Mouse (Mus musculus): Measurements from ENCODE around the gene Lgmn. TPM values are rescaled to one million over a fixed set of nuclear protein-coding genes. Genes with fewer than 3 reads are reported as not detected.

Lgmn gene
- polyA plus RNA-seq, 1 experiment from 2014 or later: 45.6 TPM

- no peaks in the 10 kb centered on the region for H3K9me3 ChIP-seq
- 87% methylated on average over 3 of the region's 3 CpGs for WGBS
- no peak for DNase-seq (ENCODE audit: low spot score)
- no peak overlapping the region for H3K27ac ChIP-seq (replicated peaks)
- no peak overlapping the region for H3K4me3 ChIP-seq
- no peaks in the 10 kb centered on the region for H3K27me3 ChIP-seq (replicated peaks; ENCODE audit: low read depth, poor library complexity, severe bottlenecking)
- peaks cover 4% of the 10 kb centered on the region; the same call in 1 of the 2 replicates for H3K36me3 ChIP-seq (replicated peaks)
- H3K4me1 ChIP-seq: peaks cover 20% of the 10 kb centered on the region
Measured at GRCm38 (mm10) chr12:102372322-102372721, 67.3 kb downstream of the Lgmn start.

- Histone ChIP-seq H3K27me3 (replicated peaks; ENCODE audit: low read depth, poor library complexity, severe bottlenecking) (no peaks in the 10 kb centered on the region), H3K9me3 (no peaks in the 10 kb centered on the region), H3K4me3 (no peak overlapping the region), H3K4me1 (peaks cover 20% of the 10 kb centered on the region), H3K36me3 (replicated peaks) (peaks cover 4% of the 10 kb centered on the region; the same call in 1 of the 2 replicates), H3K27ac (replicated peaks) (no peak overlapping the region)
- DNase-seq (ENCODE audit: low spot score): no peak
- WGBS: 86% methylated on average over 4 of the region's 4 CpGs
Measured at GRCm38 (mm10) chr12:102370931-102371500, 68.6 kb downstream of the Lgmn start.

GRCm38 (mm10) chr12:102369488-102370235, 70.0 kb downstream of the Lgmn start:
- 87% methylated on average over 22 of the region's 22 CpGs for WGBS
- Histone ChIP-seq H3K27ac (replicated peaks) (peak overlapping the region; percentile 48; the same call in 1 of the 2 replicates), H3K9me3 (no peaks in the 10 kb centered on the region)

GRCm38 (mm10) chr12:102368556-102368955, 71.1 kb downstream of the Lgmn start:
- Histone ChIP-seq H3K4me3 (no peak overlapping the region), H3K4me1 (peaks cover 20% of the 10 kb centered on the region), H3K27ac (replicated peaks) (no peak overlapping the region; the same call in 1 of the 2 replicates), H3K9me3 (no peaks in the 10 kb centered on the region), H3K36me3 (replicated peaks) (peaks cover 4% of the 10 kb centered on the region; the same call in 1 of the 2 replicates), H3K27me3 (replicated peaks; ENCODE audit: low read depth, poor library complexity, severe bottlenecking) (no peaks in the 10 kb centered on the region)
- WGBS: 90% methylated on average over 14 of the region's 14 CpGs
- DNase-seq (ENCODE audit: low spot score): no peak

More at GRCm38 (mm10) chr12:102369488-102370235, 70.0 kb downstream of the Lgmn start:
- peaks cover 4% of the 10 kb centered on the region; the same call in 1 of the 2 replicates for H3K36me3 ChIP-seq (replicated peaks)
- H3K4me1 ChIP-seq: peaks cover 20% of the 10 kb centered on the region
- H3K4me3 ChIP-seq: no peak overlapping the region
- DNase-seq (ENCODE audit: low spot score): no peak
- H3K27me3 ChIP-seq (replicated peaks; ENCODE audit: low read depth, poor library complexity, severe bottlenecking): no peaks in the 10 kb centered on the region

GRCm38 (mm10) chr12:102368066-102368465, 71.5 kb downstream of the Lgmn start:
- DNase-seq (ENCODE audit: low spot score): no peak
- Histone ChIP-seq H3K9me3 (no peaks in the 10 kb centered on the region), H3K27me3 (replicated peaks; ENCODE audit: low read depth, poor library complexity, severe bottlenecking) (no peaks in the 10 kb centered on the region), H3K27ac (replicated peaks) (no peak overlapping the region), H3K4me1 (peaks cover 20% of the 10 kb centered on the region), H3K36me3 (replicated peaks) (peaks cover 4% of the 10 kb centered on the region; the same call in 1 of the 2 replicates), H3K4me3 (no peak overlapping the region)
- whole genome bisulfite sequencing: 69% methylated on average over 7 of the region's 7 CpGs

- Histone ChIP-seq H3K27ac (replicated peaks) (no peak overlapping the region), H3K4me1 (peaks cover 20% of the 10 kb centered on the region), H3K27me3 (replicated peaks; ENCODE audit: low read depth, poor library complexity, severe bottlenecking) (no peaks in the 10 kb centered on the region), H3K4me3 (no peak overlapping the region), H3K9me3 (no peaks in the 10 kb centered on the region), H3K36me3 (replicated peaks) (peaks cover 4% of the 10 kb centered on the region; the same call in 1 of the 2 replicates)
- DNase-seq (ENCODE audit: low spot score): no peak
- WGBS: 67% methylated on average over 3 of the region's 3 CpGs
Measured at GRCm38 (mm10) chr12:102367075-102367474, 72.5 kb downstream of the Lgmn start.

GRCm38 (mm10) chr12:102366126-102366816, 73.3 kb downstream of the Lgmn start:
- H3K4me1 ChIP-seq: peaks cover 20% of the 10 kb centered on the region
- 92% methylated on average over 9 of the region's 9 CpGs for WGBS
- H3K4me3 ChIP-seq: no peak overlapping the region
- H3K27me3 ChIP-seq (replicated peaks; ENCODE audit: low read depth, poor library complexity, severe bottlenecking): no peaks in the 10 kb centered on the region
- H3K36me3 ChIP-seq (replicated peaks): peaks cover 4% of the 10 kb centered on the region; the same call in 1 of the 2 replicates
- no peaks in the 10 kb centered on the region for H3K9me3 ChIP-seq
- DNase-seq (ENCODE audit: low spot score): no peak
- no peak overlapping the region for H3K27ac ChIP-seq (replicated peaks)

GRCm38 (mm10) chr12:102365016-102365415, 74.6 kb downstream of the Lgmn start:
- Histone ChIP-seq H3K4me1 (peaks cover 20% of the 10 kb centered on the region), H3K4me3 (no peak overlapping the region), H3K27ac (replicated peaks) (no peak overlapping the region), H3K27me3 (replicated peaks; ENCODE audit: low read depth, poor library complexity, severe bottlenecking) (no peaks in the 10 kb centered on the region), H3K9me3 (no peaks in the 10 kb centered on the region), H3K36me3 (replicated peaks) (peaks cover 6% of the 10 kb centered on the region; the same call in 1 of the 2 replicates)
- DNase-seq (ENCODE audit: low spot score): no peak
- WGBS: 91% methylated on average over 7 of the region's 7 CpGs

- Histone ChIP-seq H3K27ac (replicated peaks) (no peak overlapping the region), H3K9me3 (no peaks in the 10 kb centered on the region), H3K27me3 (replicated peaks; ENCODE audit: low read depth, poor library complexity, severe bottlenecking) (no peaks in the 10 kb centered on the region), H3K36me3 (replicated peaks) (peaks cover 9% of the 10 kb centered on the region; the same call in 1 of the 2 replicates), H3K4me3 (no peak overlapping the region), H3K4me1 (no peaks in the 10 kb centered on the region)
- no peak for DNase-seq (ENCODE audit: low spot score)
- 87% methylated on average over 10 of the region's 10 CpGs for WGBS
Measured at GRCm38 (mm10) chr12:102361189-102362161, 78.1 kb downstream of the Lgmn start.

- Histone ChIP-seq H3K9me3 (no peaks in the 10 kb centered on the region), H3K4me1 (no peaks in the 10 kb centered on the region), H3K27me3 (replicated peaks; ENCODE audit: low read depth, poor library complexity, severe bottlenecking) (no peaks in the 10 kb centered on the region), H3K36me3 (replicated peaks) (peaks cover 9% of the 10 kb centered on the region; the same call in 1 of the 2 replicates), H3K27ac (replicated peaks) (no peak overlapping the region), H3K4me3 (no peak overlapping the region)
- WGBS: 89% methylated on average over 4 of the region's 4 CpGs
- no peak for DNase-seq (ENCODE audit: low spot score)
Measured at GRCm38 (mm10) chr12:102359390-102359789, 80.2 kb downstream of the Lgmn start.

- Histone ChIP-seq H3K27me3 (replicated peaks; ENCODE audit: low read depth, poor library complexity, severe bottlenecking) (no peaks in the 10 kb centered on the region), H3K27ac (replicated peaks) (no peak overlapping the region), H3K36me3 (replicated peaks) (peaks cover 9% of the 10 kb centered on the region; the same call in 1 of the 2 replicates), H3K9me3 (no peaks in the 10 kb centered on the region), H3K4me1 (no peaks in the 10 kb centered on the region), H3K4me3 (no peak overlapping the region)
- DNase-seq (ENCODE audit: low spot score): no peak
- WGBS: 93% methylated on average over 1 of the region's 1 CpGs
Measured at GRCm38 (mm10) chr12:102356781-102357180, 82.8 kb downstream of the Lgmn start.
